Mouse (Mus musculus) urinary bladder, adult 18-20 months (tissue): ENCODE measurements around the gene Mib2.
"Not testable (repeated sequence)": the region's sequence is repeated elsewhere in the genome, so short reads cannot be mapped to it uniquely, and the experiment has no call there.

Source experiments
- DNase-seq, 2 experiments: peaks; one replicate each; pipeline ENCODE4 v3.0.0; 2022; ENCODE audit warnings: low spot score in 2 of 2, mixed read lengths in 2 of 2

Gene Mib2

GRCm38 (mm10) chr4:155670236-155670635, 1.2 kb upstream of the Mib2 start:
- not testable (repeated sequence) for DNase-seq

DNA sequence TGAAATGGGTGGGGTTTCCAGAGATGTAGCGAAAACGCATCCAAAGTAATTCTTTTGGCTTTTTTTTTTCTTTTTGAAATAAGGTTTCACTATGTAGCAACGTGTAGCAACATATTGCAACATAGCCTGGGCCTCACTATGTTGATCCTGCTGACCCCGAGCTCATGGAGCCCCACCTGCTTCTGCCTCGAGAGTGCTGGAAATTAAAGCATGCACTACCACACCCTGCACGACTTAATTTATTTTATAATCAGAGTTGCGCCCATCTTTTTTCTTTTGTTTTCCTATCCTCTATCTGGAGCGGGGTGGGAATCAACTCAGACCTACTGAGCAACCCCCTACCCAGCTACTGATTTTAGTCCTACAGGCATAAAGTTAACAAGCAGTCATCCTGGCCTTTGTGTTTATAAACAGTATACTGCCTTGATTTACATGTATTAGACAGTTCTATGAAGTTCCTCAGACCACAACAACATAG, 639 bp upstream of the Mib2 start:
- no peak for DNase-seq

DNA sequence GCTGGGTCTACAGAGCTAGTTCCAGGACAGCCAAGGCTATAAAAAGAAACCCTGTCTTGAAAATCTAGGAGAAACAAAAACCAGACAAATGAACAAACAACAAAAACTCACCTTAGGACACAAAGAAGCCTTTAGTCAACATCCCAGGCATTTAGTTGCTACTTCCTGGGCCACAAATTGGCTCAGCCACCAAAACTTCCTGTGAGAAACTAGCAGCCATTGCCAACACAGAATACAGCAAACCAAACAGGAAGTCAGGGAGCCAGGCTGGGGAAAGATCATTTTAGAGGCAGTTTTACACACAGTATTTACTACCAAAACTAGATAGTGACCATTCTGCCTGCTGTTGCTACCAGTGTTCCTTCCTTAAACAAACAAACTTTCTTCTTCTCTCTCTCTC, 2.1 kb downstream of the Mib2 start:
- no peak for DNase-seq

DNA sequence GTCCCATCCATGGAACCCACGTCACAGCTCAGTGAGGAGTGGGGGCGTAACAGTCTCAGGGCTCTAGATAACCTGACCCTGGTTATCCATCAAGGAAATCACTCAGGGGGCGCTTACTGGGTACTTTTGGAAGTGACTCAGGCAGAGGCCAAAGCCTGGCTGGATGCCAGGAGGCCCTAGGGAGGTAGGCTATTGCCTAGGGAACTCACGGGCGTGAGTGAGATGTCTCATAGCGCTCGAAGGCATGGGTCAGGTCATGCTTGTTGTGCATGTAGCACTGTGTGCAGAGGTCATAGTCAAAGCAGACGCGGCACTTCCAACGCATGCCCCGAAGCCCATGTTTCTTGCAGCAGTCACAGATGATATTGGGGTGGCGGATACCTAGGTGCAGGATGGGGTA, 8.4 kb downstream of the Mib2 start:
- DNase-seq: no peak

DNA sequence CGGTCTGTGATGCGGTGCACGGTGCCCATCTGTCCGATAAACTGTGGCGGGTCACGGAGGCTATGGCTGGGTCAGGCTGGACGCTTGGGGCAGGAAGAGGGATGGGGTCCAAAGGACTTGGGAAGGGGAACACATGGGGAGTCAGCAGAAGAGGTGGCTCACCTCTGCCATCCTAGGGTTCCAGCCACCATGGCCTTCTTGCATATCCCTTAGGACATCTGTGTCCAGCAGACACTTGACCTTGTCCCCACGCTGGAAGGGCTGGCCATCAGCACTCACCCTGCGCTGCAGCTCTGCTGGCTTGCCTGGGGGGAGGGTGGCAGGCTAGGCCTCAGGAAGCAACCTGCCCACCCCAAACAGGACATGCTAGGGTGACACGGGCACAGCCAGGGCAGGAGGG, 10.0 kb downstream of the Mib2 start:
- DNase-seq: no peak

DNA sequence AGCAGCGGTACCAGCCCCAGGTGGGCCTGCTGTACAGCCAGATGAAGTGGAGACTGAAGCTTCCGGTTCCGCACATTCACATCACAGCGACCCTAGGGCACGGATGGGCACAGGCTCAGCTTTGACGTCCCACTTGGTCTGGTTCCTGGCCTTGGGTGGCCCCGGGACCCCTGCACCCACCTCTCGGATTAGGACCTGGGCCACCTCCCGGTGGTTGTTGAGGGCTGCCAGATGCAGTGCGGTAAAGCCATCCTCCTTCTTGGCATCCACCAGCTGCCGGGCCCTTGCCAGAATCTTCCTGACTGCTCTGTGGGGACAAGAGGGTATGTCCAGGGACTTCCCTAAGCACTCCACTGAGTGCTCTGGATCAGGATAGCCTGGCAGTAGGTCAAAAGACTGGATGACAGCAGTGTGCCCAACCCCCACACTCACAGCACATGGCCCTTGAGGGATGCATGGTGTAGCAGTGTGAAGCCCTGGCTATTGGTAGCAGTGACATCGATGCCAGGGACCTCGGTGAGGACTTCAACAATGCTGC, 12.7 kb downstream of the Mib2 start:
- DNase-seq: no peak

- DNase-seq: peak; percentile 41 to 65
Measured at GRCm38 (mm10) chr4:155654456-155655298, 14.3 kb downstream of the Mib2 start.

DNA sequence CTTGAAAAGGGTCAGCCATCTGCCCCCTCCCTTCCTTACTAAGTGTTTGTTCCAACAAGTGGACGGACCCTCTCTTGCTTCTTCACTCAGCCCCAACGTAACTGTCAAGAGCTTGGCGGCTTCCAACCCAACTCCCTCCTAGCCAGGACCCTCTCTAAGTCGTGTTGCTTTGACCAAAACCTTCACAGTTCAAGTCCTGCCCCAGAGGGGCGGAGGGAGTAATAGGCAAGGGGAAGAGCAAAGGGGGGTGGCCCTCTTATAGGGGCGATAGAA, 14.9 kb downstream of the Mib2 start:
- no peak for DNase-seq

DNA sequence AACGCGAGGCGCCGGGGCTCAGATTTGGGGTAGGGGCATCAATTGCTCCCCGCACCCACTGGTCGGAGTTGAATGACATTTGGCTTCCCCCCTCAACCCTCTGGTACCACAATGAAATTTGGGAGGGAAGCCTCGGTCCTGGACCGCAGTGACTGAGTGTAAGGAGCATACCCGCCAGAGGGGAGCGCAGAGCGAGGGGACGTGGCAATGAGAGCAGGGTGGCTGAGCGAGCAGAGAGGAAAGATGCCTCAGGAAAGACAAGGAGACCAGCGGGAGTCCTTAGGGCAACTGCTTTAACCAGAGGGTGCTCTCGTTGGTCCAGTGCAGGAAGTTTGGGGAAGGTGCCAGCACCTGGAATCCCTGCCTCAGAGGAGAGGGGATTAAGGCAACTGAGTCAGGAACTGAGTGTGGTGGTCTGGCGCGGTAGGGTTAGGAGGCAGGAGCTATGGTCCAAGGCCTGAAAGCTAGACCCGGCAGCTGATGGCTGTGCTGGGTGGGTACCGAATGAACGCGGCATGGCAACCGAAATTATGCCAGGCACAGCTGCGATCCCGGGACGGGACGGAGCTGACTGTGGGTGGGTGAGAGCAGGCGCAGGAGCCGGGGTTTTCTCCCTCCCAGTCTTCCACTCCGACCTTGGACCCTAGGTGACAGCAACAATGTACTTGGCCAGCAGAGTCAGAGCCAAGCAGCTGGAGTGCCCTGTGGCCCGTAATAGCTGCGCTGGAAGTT, 15.4 kb downstream of the Mib2 start:
- DNase-seq: peak in 1 of 2 experiments; percentile 28

- peak; percentile 29 to 49 for DNase-seq
Measured at GRCm38 (mm10) chr4:155653086-155653450, 15.9 kb downstream of the Mib2 start, which contains the start of gene Mmp23. Mmp23 (minus strand) TSS chr4:155653384.

GRCm38 (mm10) chr4:155652283-155653085, 16.5 kb downstream of the Mib2 start:
- no peak for DNase-seq

DNA sequence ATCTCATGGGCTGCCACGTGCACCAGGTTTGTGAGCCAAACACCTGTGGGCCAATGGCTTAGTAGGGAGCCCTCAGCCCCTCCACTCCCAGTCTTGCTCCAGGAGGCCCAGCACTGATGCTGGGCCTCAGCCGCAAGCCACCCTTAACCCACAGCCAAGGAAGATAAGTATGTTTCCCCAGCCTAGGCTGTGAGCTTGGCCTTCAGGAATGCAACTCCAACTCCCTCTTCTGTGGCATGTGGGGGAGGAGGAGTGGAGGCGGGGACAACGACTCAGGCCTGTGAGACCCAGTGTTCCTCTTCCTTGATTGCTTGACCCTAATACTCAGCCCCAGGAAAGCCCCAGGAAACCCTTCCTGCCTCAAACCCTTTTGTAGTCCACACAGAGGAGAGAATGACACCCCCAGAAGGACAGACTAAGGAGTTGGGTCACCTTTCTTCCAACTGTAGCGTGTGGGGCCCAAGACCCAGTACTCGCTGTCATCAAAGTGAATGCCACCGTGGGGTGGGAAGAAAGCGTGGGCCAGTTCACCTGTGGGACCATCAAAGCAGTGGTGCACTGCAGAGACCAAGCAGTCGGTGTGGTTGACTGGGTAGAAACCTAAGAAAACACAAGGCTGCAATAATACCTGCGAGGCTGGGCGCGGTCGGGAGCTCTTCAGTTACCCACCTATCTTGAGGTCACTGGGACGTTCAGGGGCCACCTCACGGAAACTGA, 17.3 kb downstream of the Mib2 start:
- peak in 1 of 2 experiments; percentile 74 for DNase-seq

GRCm38 (mm10) chr4:155649355-155649754, 19.6 kb downstream of the Mib2 start:
- no peak for DNase-seq

- DNase-seq: no peak
Measured at GRCm38 (mm10) chr4:155645721-155646120, 23.3 kb downstream of the Mib2 start.

GRCm38 (mm10) chr4:155645308-155645707, 23.7 kb downstream of the Mib2 start, which contains the start of gene Gm10563:
Gm10563 (minus strand) TSS chr4:155645408.
- DNase-seq: not testable (repeated sequence)

GRCm38 (mm10) chr4:155643531-155643930, 25.5 kb downstream of the Mib2 start:
- no peak for DNase-seq

- no peak for DNase-seq
Measured at GRCm38 (mm10) chr4:155635766-155636499, 33.1 kb downstream of the Mib2 start.

- no peak for DNase-seq
Measured at GRCm38 (mm10) chr4:155630267-155630666, 38.7 kb downstream of the Mib2 start.

DNA sequence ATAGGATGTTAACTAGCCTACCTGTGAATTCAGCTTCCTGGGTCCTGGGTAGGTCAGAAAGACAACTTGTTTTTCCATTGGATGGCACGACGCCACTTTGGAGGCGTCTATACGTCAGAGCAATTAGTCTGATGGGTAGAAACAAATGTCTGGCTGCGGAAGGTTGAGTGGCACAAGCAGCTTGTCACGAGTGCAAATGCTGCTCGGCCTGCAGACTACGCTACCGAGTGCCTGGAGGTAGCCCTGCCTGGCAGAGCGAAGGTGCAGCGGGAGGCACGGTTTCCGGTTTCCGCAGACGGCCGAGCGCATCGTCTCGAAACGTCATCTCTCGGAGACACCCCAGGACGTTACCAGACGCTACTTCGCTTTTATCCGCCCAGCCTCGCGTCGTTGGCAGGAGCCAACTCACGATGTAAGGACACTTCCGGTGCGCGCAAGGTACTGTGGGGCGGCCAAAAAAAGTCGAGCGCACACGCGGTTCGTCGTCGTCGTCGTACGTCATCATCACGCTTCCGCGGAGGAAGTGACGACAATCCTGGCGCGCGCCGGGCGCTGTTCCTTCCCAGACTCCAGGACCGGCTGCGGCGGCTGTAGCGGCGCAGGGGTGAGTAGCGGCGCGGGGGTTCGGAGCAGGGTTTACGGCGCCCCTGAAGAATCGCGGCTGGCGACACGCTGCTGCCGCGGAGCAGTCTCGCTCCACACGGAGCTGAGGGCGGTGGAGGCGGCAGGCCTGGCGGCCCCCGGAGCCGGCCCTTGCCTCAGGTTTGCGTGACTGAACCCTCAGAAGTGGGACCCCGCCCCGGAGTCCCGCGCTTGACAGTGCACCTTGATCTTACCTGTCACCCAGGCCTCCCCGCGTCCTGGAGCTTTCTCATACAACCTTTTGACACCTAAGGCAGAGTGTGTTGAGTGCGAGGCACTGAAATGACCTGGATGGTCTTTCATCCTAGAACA, 44.4 kb downstream of the Mib2 start, which contains the start of gene Cdk11b:
Gene Cdk11b, plus strand, starts transcription at position 517 of the 954 bp plus-strand sequence.
- DNase-seq: peak; percentile 89 to 93
